Mouse (Mus musculus) embryonic fibroblast, embryonic 13.5 days (primary cell): ENCODE measurements at regions not wholly inside any gene's neighbourhood (a gene's known extent, or its start where the extent isn't known, plus 50 kb on each side); places are given as distances from the start of the nearest gene placed in this dataset.

Source experiments
- CTCF ChIP-seq: IDR thresholded peaks from 2 replicates; pipeline ENCODE4 v1.5.1; 2011; ENCODE audit warnings: mild to moderate bottlenecking, control low read depth, low read length, moderate library complexity, borderline replicate concordance; ENCODE audit not compliant: insufficient read depth
- POLR2A ChIP-seq: IDR thresholded peaks from 2 replicates; pipeline ENCODE4 v1.6.1; 2011; ENCODE audit warnings: low read depth, mild to moderate bottlenecking, control low read depth, low read length, moderate library complexity

GRCm38 (mm10) chr7:73272787-73273186 lies 102.5 kb upstream of the Rgma start:
- no peak for TF ChIP-seq CTCF
- no peak for TF ChIP-seq POLR2A
